Mouse (Mus musculus): Measurements from ENCODE around the gene Rps11. TPM values are rescaled to one million over a fixed set of nuclear protein-coding genes. Genes with fewer than 3 reads are reported as not detected.

Rps11 gene
- polyA plus RNA-seq, 1 experiment from 2014 or later, result 1,846 TPM

DNA sequence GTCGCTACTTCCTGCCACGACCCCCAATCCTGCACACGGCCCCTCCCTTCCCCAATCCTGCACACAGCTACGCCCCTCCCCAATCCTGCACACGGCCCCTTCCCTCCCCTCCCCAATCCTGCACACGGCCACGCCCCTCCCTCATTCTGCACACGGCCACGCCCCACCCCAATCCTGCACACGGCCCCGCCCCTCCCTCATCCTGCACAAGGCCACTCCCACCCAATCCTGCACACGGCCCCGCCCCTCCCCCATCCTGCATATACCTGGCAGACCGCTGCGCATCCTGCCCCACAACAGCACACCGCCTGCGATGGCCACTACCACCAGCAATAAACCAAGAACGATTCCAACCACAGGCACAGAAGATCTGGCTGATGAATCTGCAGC lies 30.7 kb downstream of the Rps11 start:
- WGBS, result 20% methylated on average over 18 of the region's 18 CpGs
- H3K4me1 ChIP-seq, result peaks cover 51% of the 10 kb centered on the region

DNA sequence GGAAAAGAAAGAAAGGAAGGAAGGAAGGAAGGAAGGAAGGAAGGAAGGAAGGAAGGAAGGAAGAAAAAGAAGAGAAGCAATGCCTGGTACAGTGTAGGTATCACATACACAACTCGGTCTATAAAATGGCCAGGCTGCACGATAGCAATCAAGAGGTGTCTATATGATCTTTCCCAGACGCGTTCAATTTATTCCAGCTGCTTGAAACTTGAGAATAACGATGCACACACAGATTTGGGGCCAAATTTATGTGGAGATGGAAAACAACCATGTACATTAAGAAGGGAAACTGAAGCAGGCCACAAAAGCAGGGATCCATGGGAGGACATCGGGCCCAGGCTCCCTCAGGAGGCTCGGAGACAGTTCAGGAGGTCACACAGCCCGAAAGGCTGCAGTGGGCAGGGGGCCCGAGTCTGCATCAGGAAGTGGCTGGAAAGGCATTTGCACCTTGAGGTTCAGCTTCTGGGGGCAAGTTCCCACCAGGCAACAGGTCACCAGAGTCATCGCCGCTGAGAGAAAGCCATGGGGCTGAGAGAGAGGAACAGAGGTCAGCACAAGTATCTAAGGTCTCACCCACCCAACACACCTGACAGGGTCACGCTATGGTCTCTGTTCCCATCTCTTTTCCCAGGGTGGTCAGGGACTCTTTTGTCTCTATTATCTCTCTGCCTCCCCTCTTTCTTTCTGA lies 31.3 kb downstream of the Rps11 start:
- H3K27ac ChIP-seq, result peak overlapping the region; percentile 91
- WGBS, result 24% methylated on average over 12 of the region's 12 CpGs

More for the DNA sequence above, 30.7 kb downstream of the Rps11 start:
- H3K36me3 ChIP-seq, result peaks cover 16% of the 10 kb centered on the region
- peak; percentile 81 for DNase-seq (ENCODE audit: low spot score)
- H3K9me3 ChIP-seq (replicated peaks), result no peaks in the 10 kb centered on the region
- peak overlapping the region; percentile 91 for H3K27ac ChIP-seq
- no peaks in the 10 kb centered on the region for H3K27me3 ChIP-seq (ENCODE audit: low read depth, poor library complexity, severe bottlenecking)
- peak overlapping the region; percentile 29 for H3K4me3 ChIP-seq

DNA sequence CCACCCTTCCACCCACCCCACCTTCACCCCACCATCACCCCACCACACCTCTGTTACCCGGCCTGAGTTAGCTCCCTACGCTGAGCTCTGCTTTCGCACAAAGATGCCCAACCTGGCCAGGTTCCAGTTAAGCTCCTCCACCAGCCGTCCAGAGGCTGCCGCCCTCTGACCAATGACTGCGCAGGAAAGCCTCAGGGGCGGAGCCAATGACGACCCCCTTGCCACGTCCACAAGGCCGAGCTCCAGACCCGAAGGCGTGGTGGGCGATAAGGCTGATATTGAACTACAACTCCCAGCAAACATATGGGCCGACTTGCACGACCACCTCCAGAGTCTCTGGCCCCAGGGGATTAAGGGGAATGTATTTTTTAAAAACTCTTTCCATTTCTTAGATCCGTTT lies 32.2 kb downstream of the Rps11 start, which contains the start of gene Rcn3:
Gene Rcn3, minus strand, starts transcription at position 174 of the 400 bp plus-strand sequence.
- WGBS, result under 1% methylated on average over 16 of the region's 16 CpGs
- H3K27me3 ChIP-seq (ENCODE audit: low read depth, poor library complexity, severe bottlenecking), result no peaks in the 10 kb centered on the region
- H3K27ac ChIP-seq, result peak within 1 kb of the TSS; percentile 91
- peak within 1 kb of the TSS; percentile 71 for H3K4me3 ChIP-seq
- peaks cover 48% of the 10 kb centered on the region for H3K4me1 ChIP-seq
- no peaks in the 10 kb centered on the region for H3K9me3 ChIP-seq (replicated peaks)
- H3K36me3 ChIP-seq, result peaks cover 31% of the 10 kb centered on the region
- DNase-seq (ENCODE audit: low spot score), result peak; percentile 93

More for the DNA sequence above, 31.3 kb downstream of the Rps11 start:
- peak; percentile 66 for DNase-seq (ENCODE audit: low spot score)
- Histone ChIP-seq H3K4me1 (peaks cover 51% of the 10 kb centered on the region), H3K27me3 (ENCODE audit: low read depth, poor library complexity, severe bottlenecking) (no peaks in the 10 kb centered on the region), H3K4me3 (peak overlapping the region; percentile 29), H3K36me3 (peaks cover 21% of the 10 kb centered on the region), H3K9me3 (replicated peaks) (no peaks in the 10 kb centered on the region)

DNA sequence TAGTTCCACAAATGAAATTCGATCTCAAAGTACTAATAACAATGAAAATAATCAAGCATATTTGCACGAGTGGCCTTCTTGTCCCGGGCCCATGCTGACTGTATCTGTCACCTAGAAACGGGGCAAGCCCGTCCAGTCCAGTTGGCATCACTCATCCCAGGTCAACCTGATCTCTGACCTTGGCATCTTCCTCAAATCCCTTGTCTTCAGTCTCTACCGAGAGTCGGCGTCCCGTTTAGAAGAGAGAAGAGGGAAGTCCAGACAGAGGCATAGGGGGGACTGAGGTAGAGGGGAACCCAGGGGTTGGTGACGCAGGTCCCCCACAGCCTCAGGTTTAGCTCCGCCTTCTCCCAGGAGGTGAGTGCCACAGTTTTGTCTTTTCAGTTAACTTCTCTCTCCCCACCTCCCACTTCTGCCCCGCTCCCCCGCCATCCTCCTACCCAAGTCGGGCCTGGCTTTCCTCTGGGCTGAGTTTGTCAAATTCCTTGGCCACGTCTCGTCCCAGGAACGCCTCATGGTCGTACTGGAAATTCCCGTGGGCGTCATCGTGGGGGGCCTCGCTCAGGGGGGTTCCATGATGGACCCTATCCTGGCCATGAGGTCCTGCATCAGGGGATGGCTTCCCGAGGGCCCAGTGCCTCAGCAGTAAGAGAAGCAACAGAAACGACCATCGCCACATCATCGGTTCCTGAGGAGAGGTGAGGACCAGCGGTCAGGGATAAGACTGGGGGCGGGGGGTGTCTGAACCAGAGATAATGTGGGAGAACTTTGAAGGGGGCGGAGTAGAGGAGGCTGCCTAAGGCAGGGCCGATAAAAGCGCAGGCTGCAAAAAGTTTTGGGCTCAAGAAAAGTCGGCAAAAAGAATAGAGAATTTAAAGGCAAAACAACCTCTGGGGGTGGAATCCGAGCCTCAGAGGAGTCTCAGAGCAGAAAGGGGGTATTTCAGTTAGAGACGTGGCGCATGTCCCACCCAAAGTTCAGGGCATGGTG lies 32.9 kb downstream of the Rps11 start:
- H3K9me3 ChIP-seq (replicated peaks), result no peaks in the 10 kb centered on the region
- H3K27me3 ChIP-seq (ENCODE audit: low read depth, poor library complexity, severe bottlenecking), result no peaks in the 10 kb centered on the region
- H3K4me1 ChIP-seq, result peaks cover 48% of the 10 kb centered on the region
- DNase-seq (ENCODE audit: low spot score), result peak; percentile 60
- H3K4me3 ChIP-seq, result peak overlapping the region; percentile 71
- WGBS, result 14% methylated on average over 35 of the region's 35 CpGs
- peak overlapping the region; percentile 91 for H3K27ac ChIP-seq
- peaks cover 38% of the 10 kb centered on the region for H3K36me3 ChIP-seq

DNA sequence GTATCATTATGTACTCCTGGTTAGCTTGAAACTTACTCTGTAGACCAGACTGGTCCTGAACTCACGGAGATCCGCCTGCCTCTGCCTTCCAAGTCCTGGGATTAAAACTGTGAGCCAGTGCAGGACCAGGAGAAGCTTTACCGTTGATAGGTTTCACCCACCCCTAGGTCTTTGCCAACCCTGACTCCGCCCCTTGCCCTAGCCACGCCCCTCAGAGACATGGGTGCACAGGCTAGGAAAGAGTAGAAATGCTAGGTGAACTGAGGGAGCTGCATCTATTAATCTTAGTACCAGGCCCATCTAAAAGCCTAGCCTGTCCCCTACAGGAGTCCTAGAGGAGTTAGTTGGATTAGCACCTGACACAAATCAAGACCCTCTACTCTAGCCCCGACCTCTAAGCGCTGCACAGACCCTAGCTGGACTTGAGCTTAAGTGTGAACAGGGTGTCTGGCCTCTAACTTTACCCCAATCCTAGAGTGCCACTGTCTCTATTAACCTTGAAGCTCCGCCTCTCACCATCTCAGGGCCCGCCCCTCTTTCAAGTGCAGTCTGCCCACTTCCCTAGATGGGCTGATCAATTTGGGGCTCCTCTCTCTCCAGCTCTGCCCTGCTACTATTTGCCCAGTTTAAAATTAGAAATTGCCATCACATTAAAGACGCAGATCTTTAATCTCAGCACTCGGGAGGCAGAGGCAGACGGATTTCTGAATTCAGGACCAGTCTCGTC lies 33.8 kb downstream of the Rps11 start:
- no peak for DNase-seq (ENCODE audit: low spot score)
- Histone ChIP-seq H3K4me3 (peak overlapping the region; percentile 71), H3K27ac (peak overlapping the region; percentile 91; the same call in 1 of the 2 replicates), H3K9me3 (replicated peaks) (no peaks in the 10 kb centered on the region), H3K4me1 (peaks cover 45% of the 10 kb centered on the region), H3K36me3 (peaks cover 47% of the 10 kb centered on the region), H3K27me3 (ENCODE audit: low read depth, poor library complexity, severe bottlenecking) (no peaks in the 10 kb centered on the region)
- WGBS, result 83% methylated on average over 13 of the region's 13 CpGs

DNA sequence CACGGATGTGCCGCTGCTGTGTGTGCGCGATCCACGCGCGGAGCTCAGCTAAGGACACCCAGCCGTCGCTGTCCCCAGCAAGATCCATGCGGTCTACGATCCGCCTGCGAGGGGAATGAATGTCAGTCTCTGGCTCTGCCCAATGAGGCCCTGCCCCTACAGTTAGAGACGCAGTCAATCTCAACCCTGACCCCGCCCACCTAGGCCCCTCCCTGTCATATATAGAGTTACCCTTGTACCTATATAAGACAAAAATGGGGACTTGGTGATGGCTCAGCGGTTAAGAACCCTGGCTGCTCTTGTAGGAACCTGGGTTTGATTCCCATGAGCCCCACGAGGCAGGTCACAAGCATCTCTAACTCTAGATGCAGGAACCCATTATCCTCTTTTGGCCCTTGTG lies 35.6 kb downstream of the Rps11 start:
- WGBS, result 92% methylated on average over 17 of the region's 17 CpGs

DNA sequence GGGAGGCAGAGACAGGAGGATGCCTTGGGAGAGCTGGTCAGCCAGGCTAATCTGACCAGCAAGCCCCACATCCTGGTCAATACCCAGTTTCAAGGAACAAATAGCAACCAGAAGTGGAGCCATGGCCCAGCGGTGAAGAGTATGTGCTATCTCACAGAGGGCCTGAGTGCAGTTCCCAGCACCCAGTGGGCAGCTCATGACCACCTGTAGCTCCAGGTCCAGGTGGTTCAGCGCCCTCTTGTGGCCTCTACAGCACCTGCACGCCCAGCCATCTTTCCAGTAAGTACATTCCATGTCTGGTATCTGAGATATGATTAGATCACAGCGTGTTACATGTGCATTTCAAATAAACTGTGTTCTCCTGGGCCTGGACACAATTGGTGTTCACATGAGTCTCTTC lies 38.2 kb downstream of the Rps11 start:
- no peak overlapping the region for H3K4me3 ChIP-seq
- peaks cover 83% of the 10 kb centered on the region for H3K36me3 ChIP-seq
- H3K27me3 ChIP-seq (ENCODE audit: low read depth, poor library complexity, severe bottlenecking), result no peaks in the 10 kb centered on the region
- no peak for DNase-seq (ENCODE audit: low spot score)
- WGBS, result 78% methylated on average over 4 of the region's 4 CpGs
- H3K27ac ChIP-seq, result no peak overlapping the region
- H3K9me3 ChIP-seq (replicated peaks), result no peaks in the 10 kb centered on the region
- H3K4me1 ChIP-seq, result peaks cover 21% of the 10 kb centered on the region

More for the DNA sequence above, 35.6 kb downstream of the Rps11 start:
- Histone ChIP-seq H3K4me3 (no peak overlapping the region), H3K4me1 (peaks cover 27% of the 10 kb centered on the region), H3K27me3 (ENCODE audit: low read depth, poor library complexity, severe bottlenecking) (no peaks in the 10 kb centered on the region), H3K9me3 (replicated peaks) (no peaks in the 10 kb centered on the region), H3K27ac (no peak overlapping the region), H3K36me3 (peaks cover 65% of the 10 kb centered on the region)
- no peak for DNase-seq (ENCODE audit: low spot score)

DNA sequence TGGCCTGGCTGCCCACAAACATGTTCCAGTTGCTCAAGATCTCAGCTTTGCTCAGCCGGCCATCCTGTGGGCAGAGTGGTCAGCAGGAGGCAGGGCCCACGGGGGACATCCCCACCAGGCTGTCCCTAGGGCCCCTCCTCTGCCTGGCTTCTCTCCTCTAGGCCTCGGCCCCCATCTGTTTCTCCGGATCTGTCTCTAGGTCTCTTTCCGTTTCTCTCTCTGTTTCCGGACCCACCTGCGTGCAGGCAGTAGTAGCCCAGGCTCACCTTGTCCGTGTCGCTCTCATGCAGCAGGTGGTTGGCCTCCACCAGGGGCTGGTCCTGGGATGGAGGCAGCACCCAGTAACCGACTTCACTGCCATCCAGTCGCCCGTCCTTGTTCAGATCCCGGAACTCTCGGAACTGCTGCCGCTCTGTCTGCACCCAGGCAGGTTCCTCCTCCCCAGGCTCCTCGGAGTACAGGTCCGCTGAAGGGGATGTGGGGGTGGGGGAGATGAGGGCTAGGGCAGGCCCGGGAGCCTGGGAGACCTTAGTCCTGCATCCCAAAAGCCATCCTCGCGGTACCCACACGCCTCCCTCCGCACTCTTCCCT lies 40.8 kb downstream of the Rps11 start:
- H3K27me3 ChIP-seq (ENCODE audit: low read depth, poor library complexity, severe bottlenecking), result no peaks in the 10 kb centered on the region
- no peak overlapping the region for H3K4me3 ChIP-seq
- DNase-seq (ENCODE audit: low spot score), result no peak
- H3K9me3 ChIP-seq (replicated peaks), result no peaks in the 10 kb centered on the region
- 0 out of 2 replicates have a peak overlapping the region, but pooled peaks have one; percentile 46 for H3K27ac ChIP-seq
- peaks cover 70% of the 10 kb centered on the region for H3K36me3 ChIP-seq
- 88% methylated on average over 22 of the region's 22 CpGs for WGBS
- H3K4me1 ChIP-seq, result peaks cover 11% of the 10 kb centered on the region

DNA sequence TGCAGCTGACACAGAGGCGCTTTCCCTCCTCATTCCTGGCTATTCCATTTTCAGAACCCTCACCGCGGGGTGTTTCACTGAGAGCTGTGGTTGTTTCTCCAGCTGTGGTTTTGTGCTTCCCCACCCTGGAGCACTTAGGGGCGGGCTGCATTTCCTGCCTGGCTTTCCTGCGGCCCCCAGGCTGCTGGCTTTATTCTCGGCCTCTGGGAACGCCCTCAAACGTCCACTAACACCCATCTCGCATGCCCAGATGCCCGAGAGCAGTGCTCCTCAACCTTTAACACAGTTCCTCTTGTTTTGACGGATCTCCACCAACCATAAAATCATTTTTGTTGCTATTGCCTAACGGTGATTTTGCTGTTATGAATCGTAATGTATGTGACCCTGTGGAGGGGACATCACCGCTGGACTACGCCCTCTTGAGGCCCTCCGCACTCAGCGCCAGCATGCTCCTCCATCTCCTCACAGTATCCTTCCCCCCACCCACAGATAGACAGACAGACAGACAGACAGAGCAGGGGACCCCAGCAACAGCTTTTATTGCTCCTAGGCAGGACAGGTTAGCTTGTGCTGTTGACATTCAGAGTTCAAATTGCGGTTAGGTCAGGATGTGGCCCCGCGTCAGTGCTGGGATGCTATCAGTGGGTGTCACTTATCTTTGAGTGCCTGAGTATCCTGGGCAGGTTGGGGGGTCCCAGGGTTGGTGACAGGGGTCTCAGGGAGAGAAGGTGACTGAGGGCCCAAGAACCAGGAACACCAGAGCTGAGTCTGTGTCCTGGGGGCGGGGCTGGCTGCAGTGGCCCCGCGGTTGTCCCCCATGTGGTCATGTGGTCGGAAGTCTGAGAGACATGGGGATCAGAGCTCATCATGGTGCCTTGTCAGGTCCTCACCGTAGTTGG lies 41.6 kb downstream of the Rps11 start:
- DNase-seq (ENCODE audit: low spot score), result no peak
- no peaks in the 10 kb centered on the region for H3K27me3 ChIP-seq (ENCODE audit: low read depth, poor library complexity, severe bottlenecking)
- H3K36me3 ChIP-seq, result peaks cover 69% of the 10 kb centered on the region
- 77% methylated on average over 25 of the region's 25 CpGs for WGBS
- no peak overlapping the region for H3K4me3 ChIP-seq
- peaks cover 11% of the 10 kb centered on the region for H3K4me1 ChIP-seq
- no peaks in the 10 kb centered on the region for H3K9me3 ChIP-seq (replicated peaks)
- H3K27ac ChIP-seq, result peak overlapping the region; percentile 46; the same call in 1 of the 2 replicates

DNA sequence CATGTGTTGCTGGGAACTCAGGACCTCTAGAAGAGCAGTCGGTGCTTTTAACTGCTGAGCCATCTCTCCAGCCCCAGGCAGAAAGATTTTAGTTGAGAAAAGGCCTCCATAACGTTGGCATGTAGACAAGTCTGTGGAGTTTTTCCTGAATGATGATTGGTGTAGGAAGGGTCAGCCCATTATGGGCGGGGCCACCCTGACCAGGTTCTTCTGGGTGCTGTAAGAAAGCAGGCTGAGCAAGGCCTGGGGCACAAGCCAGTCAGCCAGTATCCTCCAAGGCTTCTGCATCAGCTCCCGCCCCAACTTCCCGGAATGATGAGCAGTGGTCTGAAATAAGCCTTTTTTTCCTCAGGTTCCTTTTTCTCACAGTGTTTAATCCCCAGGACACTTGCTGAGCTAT lies 43.2 kb downstream of the Rps11 start:
- Histone ChIP-seq H3K27ac (no peak overlapping the region), H3K4me3 (no peak overlapping the region), H3K4me1 (peaks cover 11% of the 10 kb centered on the region), H3K36me3 (peaks cover 69% of the 10 kb centered on the region), H3K9me3 (replicated peaks) (no peaks in the 10 kb centered on the region), H3K27me3 (ENCODE audit: low read depth, poor library complexity, severe bottlenecking) (no peaks in the 10 kb centered on the region)
- no peak for DNase-seq (ENCODE audit: low spot score)
- 51% methylated on average over 5 of the region's 5 CpGs for WGBS

DNA sequence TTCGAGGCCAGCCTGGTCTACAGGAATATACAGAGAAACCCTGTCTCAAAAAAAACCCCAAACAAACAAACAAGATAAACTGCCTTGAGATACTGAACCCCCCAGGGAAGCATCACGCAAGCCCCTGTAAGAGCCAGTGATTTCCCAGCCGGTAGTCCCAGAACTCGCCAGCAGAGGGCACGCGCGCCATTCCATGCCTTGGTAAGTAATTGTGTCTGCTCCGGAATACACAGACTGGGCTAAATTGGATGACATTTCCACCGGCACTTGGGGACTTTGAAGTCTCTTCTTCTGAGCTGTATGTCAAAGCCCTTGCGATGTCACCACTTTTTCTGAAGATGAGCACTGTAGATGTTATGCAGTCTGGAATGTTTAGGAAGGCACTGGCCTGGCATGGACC lies 44.4 kb downstream of the Rps11 start:
- Histone ChIP-seq H3K27ac (no peak overlapping the region), H3K27me3 (ENCODE audit: low read depth, poor library complexity, severe bottlenecking) (no peaks in the 10 kb centered on the region), H3K4me3 (no peak overlapping the region), H3K9me3 (replicated peaks) (no peaks in the 10 kb centered on the region), H3K4me1 (peaks cover 11% of the 10 kb centered on the region), H3K36me3 (peaks cover 69% of the 10 kb centered on the region)
- 2% methylated on average over 10 of the region's 10 CpGs for WGBS
- peak; percentile 96 for DNase-seq (ENCODE audit: low spot score)
